Mouse (Mus musculus) layer of hippocampus, adult 11-12 months (tissue): ENCODE results near the gene Chn2.
A peak's percentile ranks its signal among the peaks of the same experiment; 100 is the strongest.

ENCODE experiments used
- DNase-seq: peaks from one replicate; pipeline ENCODE4 v3.0.0; 2022; ENCODE audit warnings: low spot score

The Chn2 gene

DNA sequence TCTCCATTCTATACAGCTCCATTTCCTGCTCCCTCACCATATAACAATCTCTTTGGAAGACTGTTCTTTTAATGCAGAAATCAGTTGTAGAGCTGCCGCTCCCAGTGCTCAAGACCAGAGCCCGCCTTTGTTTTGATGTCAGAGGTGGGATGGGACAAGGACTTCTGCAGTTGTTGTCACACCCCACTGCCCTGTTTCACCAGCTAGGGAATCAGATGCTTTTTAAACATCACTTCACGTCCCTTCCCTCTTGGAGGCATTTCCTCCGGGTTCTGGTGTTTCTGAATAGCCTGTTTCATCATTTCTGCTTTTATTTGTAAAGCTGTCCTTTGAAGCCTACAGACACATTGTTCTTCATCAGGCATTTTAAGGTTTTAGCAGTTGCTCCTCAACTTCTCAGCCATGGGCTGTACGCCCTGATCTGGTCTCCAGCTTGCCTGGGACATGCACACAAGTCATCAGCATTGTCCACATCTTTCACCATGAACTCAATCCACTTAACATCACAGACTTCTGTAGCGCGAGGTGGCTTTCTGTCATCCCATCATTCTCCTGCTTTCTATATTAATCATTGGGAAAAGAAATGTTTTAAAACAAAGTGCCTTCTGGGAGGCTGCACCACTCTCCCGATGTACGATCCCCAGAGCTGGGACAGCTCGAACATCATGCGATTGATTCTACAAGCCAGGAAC, 160.8 kb downstream of the Chn2 start:
- no peak for DNase-seq

DNA sequence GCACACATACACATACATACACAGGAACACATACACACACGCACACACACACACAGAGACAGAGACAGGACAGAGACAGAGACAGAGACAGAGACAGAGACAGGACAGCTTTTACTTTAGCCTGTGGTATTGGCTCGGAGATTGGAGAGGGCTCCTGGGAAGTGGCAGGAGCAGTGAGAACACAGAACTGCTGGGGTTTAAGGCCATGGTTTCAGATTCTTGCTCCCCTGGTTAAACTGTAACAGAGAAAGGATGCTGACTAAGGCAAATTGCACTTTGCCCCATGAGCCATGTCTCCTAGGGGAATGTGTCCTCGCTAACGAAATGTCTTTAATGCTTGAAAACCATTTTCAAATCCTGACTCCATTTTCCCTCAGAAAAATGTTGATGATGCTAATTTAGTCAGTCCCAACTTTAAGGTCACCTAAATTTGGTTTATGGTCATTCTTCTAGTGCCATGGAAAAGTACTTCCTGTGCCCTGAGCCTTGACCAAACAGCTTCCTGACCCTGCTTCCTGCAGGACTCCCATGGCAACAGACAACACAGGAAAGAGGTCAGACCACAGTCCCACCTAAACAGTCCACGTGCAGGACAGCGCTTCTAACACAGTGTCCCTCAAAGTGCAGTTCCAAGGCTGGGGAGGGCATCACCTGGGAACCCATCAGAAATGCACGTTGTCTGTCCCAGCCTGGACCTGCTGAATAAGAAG, 163.1 kb downstream of the Chn2 start:
- no peak for DNase-seq

DNA sequence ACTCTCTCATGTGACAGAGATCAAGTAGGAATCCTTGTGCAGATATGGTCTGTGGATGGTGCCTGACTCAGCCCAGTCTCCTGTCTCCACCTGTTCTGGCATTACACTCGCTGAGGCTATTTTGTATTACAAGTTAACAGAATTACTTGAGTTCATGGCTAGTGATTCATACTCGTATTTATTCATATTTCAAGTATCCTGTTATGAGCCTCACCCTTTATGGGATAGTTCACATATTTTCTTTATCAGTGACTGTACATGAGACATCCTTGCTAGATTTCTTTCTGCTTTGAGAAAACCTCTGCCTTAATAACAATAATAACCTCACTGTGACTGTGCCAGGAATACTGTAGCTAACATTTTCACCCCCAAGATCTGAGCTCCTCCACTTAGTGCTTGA, 164.0 kb downstream of the Chn2 start:
- no peak for DNase-seq

DNA sequence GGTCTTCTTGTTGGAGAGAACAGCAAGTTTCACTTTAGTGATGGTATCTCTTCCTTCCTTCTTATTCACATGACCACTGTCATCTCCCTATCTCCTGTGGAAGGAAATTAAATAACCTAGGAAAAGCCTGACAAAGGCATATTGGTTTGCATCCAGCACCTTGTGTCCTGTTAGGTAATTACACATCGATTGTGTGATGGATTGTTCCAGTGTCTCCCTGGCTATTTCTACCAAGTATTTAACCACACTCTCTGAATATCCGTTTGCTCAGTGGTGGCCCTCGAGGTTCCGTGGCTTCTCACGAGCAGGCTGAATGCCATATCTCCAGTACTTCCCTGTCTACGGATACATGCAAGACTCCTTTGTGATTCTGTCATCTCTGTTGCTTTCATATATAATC, 164.6 kb downstream of the Chn2 start:
- no peak for DNase-seq

DNA sequence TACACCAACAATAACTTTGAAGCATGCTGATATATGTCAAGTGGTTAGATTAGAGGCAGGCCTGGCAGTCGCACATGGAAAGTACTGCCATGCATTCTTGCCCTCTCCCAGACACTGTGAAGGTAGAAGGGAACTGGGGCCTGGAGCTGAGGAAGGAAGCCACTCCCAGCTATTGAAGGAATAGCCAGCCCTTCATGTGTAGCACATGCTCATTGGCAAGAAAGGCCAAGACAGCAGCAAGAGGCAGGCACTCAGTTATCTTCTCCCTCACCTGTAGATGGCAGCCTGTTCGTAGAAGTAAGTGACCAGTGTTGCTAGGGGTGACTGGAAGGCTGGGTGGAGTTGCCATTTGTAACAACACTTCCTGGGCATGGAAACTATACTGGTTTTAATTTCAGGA, 165.6 kb downstream of the Chn2 start:
- no peak for DNase-seq

DNA sequence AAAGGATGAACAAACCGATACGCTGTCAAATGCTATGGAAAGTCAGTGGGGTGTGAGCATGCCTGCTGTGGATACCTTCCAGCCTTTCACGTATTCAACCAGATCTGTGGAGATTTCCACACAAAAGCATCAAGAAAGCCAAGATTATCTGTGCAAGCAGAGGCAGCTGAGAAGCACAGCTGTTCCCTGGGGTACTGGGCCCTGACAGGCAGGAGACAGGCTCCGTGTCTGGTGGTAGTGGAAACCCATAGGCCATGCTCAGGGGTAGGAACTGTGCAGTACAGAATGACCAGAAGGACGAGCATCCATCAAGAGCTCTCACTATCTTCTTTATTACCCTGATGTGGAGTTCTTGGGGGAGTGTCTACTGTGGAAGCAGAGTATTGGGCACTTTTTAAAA, 166.1 kb downstream of the Chn2 start:
- no peak for DNase-seq

DNA sequence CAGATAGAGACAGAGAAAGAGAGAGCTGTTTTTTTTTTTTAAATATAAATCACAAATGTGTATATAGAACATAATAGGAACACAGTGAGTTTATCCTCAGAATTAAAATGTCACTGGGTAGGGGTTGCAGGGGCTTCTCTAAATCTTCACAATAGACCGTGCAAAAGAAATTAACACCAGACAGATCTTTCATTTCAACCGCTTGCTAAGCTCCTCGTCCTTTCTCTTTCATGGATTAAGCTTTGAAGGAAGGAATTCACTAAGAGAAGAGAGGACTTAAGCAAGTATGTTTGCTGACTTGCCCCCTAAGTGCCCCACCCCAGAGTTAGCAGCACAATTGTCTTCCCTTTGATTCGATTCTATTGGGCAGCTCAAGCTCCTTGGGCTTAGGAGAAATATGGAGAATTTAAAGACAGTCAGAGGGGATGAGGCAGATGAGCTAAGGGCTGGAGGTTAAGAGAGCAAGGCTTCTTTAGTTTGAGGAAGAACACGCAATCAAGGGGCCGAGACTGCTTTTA, 166.9 kb downstream of the Chn2 start:
- no peak for DNase-seq

DNA sequence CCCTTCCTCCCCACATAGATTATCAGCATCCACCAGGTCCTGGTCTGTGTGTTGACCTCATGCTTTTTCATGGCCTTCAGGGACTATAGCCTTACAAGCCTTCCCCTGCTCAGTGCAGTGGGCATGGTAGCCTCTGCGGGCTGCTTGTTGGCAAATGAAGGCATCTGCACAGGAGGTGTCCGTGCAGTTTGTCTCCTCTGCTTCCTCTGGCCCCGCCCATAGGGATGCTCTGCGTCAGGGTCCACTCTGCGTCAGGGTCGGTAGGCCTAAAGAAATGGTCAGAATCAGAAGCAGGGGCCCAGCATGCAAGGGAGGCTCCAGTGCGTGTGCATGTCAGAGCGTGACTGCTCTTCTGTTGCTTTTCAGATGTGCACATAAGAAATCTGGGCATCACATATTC, 169.4 kb downstream of the Chn2 start:
- no peak for DNase-seq

DNA sequence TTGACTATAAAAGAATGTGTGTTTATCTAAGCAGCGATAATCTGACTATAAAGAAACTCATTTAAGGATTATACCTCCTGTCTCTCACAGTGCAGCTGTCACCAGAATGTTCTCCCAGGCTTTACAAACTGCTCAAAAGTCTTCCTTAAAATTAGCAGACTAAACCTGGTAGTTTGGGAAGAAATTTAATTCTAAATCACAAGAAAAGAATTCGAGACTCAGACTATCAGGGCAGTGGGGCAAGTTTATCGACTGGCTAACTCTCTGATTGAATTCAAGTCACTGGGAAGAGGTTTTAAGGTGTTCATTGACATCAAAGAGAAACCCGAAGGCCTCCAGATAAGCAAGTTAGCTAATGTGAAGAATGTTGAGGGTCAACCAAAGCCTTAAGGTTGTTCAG, 171.6 kb downstream of the Chn2 start:
- DNase-seq: no peak

DNA sequence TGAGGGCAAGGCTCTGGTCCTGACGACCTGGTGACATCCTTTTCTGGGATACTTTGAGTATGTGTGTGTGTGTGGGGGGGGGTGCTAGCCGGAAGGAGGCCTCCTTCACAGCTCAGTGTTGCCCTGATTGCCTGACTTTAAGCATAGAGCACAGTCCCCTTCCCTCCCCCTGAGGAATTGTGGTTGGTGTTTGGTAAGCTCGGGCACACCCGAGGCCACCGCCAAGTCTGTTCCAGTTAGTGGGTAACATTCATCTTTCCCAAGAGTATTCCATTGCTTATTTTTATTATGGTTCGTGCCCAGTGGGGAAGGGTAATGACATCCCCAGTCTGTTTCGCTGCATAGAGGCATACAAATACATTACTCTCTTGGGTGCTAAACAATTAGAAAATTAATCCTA, 172.6 kb downstream of the Chn2 start:
- DNase-seq: no peak

DNA sequence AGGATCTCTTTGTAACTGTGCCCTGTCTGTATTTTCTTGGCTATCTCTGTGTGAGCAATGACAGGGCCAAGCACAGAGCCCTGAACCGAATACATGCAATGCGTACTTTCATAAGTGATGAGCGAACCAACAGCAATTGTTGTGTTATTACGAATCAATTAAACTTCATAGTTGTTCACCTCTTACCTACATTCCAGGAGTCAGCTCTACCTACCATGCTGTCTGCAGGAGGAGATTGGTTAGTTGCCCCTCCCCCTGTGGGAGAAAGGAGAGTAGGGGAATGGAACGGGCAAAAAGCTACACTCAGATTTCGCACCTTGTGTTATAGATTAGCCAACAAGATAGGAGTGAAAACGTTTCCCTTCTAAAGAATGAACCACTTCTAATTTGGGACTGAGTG, 174.4 kb downstream of the Chn2 start:
- DNase-seq: no peak

DNA sequence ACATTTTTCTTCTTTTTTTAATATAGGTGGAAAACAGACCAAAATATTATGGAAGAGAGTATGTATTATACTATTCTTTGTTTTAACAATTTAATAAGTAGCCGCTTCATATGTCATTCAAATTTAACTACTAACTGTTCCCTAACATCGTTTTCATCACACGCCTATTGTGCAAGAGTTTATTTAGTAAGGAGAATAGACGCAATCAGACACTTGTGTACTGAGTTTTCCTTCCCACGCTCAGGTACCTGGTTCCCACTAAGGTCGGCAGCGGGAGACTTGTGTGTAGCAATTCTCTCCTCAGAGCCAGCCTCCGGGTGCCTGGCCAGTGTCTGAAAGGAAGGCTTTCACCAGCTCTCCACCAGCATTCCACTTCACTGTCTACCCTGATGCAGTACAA, 176.3 kb downstream of the Chn2 start:
- DNase-seq: no peak

DNA sequence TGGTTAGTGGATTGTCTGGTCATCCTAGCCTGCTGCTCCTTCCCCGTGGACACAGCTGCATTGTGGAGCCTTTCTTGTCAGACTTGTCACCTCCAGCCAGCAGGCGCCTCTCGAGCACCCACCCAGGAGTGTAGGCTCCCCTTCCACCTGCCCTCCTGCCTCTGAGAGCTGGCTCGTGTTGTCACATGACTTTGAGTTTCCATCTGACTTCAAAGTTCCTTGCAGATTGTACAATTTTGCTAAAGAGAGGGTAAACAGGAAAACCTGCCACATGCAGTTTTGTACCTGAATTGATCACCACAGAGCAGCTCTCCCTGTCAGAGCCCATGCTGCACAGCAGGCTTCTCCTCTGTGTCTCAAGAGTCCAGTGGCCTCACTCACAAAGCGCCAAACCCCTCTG, 177.2 kb downstream of the Chn2 start:
- DNase-seq: no peak

DNA sequence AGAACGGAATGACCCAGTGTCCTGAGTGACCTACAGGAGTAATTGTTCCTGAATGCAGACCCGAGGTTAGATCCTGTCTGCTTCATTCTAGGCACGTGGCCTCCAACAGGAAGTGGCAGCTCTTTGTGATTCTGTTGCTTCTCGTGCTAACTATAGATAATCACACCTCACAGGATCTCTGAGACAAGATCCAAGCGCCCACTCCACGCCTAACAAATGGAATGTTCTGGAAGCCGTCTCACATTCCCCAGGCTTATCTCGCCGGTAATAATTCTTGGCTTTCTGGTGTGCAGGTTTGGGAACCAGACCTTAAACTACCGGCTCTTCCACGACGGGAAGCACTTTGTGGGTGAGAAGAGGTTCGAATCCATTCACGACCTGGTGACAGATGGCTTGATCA, 180.8 kb downstream of the Chn2 start:
- DNase-seq: no peak

DNA sequence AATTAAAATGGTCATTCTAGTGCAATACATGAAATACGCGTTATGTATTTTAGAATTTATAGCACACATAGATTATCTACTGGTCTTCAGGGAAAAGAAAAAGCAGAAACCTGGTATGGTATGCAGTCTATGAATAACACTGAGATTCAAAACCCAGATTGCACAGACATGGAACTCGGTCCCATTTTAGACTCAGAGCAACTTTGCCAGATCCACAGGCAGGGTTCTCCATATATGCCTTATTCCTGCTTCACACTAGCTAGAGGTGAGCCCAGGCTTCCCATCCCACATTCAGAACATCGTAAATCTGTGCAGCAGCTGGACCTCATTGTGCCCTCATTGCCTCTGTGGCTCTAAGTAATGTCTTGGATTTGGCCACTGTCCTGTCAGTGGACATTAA, 184.2 kb downstream of the Chn2 start:
- no peak for DNase-seq

DNA sequence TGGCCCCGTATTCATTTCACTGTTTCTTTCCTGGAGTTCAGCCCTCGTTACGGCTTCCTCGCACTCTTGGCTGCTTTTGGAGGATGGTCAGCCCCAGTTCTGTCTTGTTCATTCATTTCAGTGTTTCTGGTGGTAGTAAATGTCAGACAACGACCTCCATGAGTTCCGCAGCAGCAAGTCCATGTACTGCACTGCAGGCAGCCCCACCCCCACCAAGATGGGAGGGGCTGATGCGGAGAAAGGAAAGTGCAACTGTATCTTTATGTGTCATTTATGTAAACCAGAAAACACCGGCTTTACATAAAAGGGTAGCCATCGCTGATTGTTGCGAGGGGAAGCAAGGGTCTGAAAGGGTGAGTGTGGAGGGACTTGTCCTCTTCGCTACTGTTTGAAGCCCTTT, 185.0 kb downstream of the Chn2 start:
- DNase-seq: no peak

DNA sequence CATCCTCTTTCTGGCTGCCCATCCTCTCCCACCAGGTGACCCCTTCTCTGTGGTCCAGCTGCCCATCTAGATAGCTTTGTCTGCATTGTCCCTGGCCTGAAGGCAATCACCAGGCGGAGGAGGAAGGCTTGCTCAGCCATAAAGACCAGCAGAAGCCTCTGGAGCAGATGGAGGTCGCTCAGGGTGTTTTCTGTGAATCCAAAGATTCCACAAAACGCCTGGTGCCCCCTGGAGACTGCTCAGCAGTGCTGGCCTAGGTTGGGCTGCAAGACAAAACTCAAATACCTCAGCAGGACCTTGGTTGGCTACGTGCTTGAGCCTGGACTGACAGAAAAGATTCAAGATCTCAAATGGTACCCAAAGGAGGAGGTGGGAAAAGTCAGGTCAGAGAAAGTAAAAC, 186.0 kb downstream of the Chn2 start:
- DNase-seq: no peak

DNA sequence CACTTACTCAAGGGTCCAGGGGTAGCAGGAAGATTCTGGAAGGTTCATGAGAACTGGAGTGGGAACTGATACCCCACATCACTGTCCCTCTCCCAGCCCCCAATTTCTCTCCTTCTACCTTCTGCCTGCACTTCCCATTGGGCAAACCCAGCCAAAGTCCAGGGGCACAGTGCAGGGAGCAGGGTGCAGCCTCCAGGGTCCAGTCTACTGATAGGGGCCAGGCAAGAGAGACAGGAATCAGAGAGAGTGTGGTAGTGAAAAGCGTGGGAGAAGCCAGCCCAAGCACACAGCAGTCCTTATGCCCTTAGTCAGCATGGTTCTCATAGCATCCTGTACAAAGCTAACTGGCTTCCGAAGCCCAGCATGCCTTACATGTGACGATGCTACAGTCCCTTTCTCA, 187.7 kb downstream of the Chn2 start:
- DNase-seq: no peak

DNA sequence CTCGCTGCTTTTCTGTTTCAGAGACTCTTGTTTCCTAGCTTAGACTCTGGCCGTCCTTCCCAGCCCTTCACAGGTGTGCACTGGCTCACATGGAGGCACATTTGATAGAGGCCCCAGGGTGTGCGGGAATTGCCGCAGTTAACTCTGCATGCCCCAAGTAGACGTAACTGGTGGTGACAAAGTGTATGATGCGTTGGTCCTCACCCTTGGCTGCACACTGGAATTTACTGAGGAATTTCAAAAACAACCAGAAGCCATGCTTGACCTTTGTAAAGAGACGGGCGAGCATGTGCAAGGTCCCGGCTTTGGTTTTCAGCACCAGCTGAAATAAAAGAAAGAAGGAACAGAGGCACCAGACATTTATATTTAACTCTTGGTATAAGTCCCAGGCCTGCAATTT, 189.1 kb downstream of the Chn2 start:
- DNase-seq: no peak

DNA sequence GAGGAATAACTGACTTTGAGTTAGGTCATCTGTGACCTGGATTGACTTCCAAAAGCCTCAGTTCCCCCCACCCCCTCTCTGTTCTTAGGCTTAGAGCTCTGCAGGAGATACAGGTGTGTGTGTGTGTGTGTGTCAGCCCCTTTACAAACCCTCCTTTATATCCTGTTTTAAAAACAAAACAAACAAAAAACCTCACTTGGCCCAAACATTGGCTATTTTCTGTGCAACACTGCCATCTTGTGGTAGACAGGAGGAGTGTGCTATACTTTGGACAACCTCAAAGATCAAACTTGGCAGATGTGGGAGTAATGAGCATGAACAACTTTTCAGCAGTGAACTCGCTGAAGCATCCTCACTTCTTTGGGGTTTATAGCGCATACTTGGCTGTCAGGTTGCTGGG, 189.5 kb downstream of the Chn2 start:
- DNase-seq: peak; percentile 18

DNA sequence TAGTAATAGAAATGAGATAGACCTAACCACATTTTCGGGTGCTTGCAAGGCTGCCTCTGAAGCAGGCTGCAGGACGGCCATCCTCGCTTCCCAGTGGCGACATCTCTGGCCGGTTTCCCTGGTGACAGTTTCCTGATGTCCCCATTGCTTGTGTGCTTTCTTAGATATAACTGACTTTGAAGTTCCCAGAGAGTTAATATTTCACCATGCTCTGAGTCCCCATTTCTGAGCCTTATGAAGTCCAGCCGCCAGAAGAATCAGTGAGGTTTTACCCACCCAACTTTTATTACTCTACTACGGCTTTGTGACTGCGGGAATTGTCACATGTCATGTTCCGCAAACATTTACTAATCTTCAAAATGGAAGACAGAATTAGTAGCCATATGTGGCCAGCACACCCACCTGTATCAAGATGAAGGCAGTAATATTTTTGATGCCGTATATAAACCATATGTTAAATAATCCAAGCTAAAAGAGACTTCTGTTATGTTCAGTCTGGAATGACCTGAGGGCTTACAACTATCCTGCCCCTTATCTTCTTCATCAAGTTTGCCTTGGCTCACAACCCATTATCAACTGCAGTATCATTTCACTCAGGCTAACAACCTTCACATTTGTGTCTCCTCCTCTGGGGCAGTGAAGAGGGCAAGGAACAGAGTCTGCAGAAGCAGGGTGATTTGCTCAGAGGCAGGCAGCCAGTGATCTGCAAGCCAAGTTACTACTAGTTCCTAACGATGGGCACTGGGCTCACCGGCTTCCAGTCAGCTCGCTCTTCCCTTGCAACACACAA, 192.6 kb downstream of the Chn2 start:
- DNase-seq: no peak

DNA sequence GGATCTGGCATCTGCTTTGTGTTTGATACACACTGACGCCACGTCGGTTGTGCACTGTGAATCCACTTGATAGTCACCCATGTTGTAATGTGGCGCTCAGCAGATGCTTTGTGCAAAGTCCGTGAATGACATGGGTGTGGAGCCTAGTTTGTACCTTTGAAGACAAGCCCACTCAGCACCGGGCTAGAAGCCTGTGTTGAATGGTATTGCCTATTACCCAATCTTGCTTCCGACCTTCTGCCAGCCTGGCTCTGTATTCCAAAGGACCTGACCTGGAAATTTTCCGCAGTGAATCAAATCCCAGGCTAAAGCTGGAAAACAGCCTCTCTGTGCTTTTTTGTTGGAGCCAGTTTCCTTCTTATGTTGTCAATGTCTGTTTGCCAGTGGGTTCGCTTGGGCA, 197.1 kb downstream of the Chn2 start:
- DNase-seq: no peak

DNA sequence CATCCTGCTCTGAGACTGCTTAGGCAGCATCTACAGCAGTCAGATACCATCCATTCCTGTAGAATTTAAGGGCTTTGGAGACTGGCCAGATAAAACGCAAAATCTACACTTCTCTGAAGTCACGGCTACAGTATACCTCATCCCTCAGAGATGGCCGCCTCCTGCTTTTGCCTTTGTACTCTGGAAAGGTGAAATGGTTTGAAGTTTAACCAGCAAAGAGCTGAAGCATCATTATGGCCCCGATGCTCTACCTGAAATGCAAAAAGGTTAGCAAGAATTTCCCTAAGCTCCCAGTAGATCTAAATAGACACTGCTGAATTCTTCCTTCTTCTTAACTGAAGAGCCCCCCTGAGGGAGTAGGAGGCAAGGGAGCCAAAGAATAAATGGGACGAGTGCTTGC, 202.4 kb downstream of the Chn2 start:
- no peak for DNase-seq
